Mouse (Mus musculus) heart, postnatal 0 days (tissue): ENCODE measurements at regions not wholly inside any gene's neighbourhood (a gene's known extent, or its start where the extent isn't known, plus 50 kb on each side); places are given as distances from the start of the nearest gene placed in this dataset.

ENCODE experiments used
- CTCF ChIP-seq: IDR thresholded peaks from 2 replicates; pipeline ENCODE4 v1.5.1; 2016; ENCODE audit warnings: antibody characterized with exemption, control low read depth, low read depth
- EP300 ChIP-seq: IDR thresholded peaks from 2 replicates; pipeline ENCODE4 v1.6.1; 2016; ENCODE audit warnings: antibody characterized with exemption, low read depth

DNA sequence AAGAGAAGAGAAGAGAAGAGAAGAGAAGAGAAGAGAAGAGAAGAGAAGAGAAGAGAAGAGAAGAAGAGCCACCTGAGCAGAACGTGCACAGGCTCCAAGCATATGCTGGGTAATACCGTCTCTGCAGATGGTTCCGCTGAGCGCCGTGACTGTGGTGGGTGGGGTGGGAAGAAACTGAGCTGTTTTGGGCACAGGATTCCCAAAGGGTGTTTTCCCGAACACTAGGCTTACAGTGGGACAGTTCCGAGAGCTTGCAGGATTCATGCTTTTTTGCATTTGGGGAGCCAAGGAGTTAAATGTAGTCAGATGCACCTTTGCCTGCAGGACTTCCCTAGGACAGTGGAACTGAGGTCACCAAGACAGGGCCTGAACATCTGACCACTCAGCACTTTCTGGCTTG is 142.3 kb upstream of the Lrfn2 start:
- TF ChIP-seq CTCF, result no peak
- TF ChIP-seq EP300, result no peak
